Mouse (Mus musculus) adrenal gland, postnatal 0 days (tissue): Measurements from ENCODE around the gene Rsph3b. TPM values are rescaled to one million over a fixed set of nuclear protein-coding genes. Genes with fewer than 3 reads are reported as not detected.

Source experiments
- microRNA-seq: library from miRNA; unstranded; fragments of <30 nt; microRNA quantifications from one replicate; pipeline ENCODE4, GENCODE M21; 2016; ENCODE audit warnings: borderline replicate concordance; ENCODE audit not compliant: insufficient number of aligned reads
- polyA plus RNA-seq: library from polyadenylated mRNA; unstranded; fragments of >200 nt; fragmentation: Nextera tagmentation; extraction: Ambion mirVana; gene quantifications from 2 replicates; pipeline ENCODE4 v1.2.1, GENCODE M21; 2015

Gene Rsph3b
- 36.1 and 50.7 TPM in 2 replicates for polyA plus RNA-seq

GRCm38 (mm10) chr17:6947984-6948768 lies at the start of gene Rsph3b:
Gene Rsph3b, minus strand, starts transcription at chr17:6948682.

GRCm38 (mm10) chr17:6978287-6979248 lies 30.1 kb upstream of the Rsph3b start, which contains the start of gene Gm49721:
Gene Gm49721, plus strand, starts transcription at chr17:6978904.

GRCm38 (mm10) chr17:6970334-6970733 lies 21.9 kb upstream of the Rsph3b start, which contains the start of gene Rnaset2b:
Gene Rnaset2b, plus strand, starts transcription at chr17:6970634.

DNA sequence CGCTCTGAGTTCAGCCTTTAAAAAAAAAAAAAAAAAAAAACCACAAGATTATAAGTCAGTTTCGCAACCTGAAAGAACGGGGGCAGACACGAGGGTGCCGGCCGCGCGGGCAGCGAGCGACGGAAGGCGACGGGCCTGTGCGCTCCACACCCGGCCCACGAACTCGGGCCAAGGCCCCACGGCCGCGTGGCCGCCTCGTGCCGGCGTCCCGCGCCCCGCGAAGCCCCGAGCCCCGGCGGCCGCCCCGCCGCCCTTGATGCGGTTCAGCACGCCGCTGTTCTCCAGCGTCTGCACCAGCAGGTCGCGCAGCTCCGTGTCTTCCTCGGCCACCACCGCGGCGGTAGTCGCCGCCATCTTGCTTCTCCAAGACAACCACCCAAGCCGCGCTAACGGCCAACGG lies 12.3 kb upstream of the Rsph3b start, which contains the start of gene Tagap1:
Gene Tagap1, minus strand, starts transcription at position 381 of the 400 bp plus-strand sequence.

Small RNA genes within 50 kb of the gene (microRNA-seq; reads per million reads assigned to microRNA genes)
- gene Mir692-1 = not detected

Other genes with a start within 250 kb of the Rsph3b start
- gene Ezr, start 165.9 kb downstream of the Rsph3b start, polyA plus RNA-seq = 25.2 and 29.9 TPM in 2 replicates
- gene Tagap1, start 12.5 kb upstream of the Rsph3b start, polyA plus RNA-seq = 21.3 and 32.0 TPM in 2 replicates
- 407 and 596 TPM in 2 replicates for gene Rnaset2b, start 22.0 kb upstream of the Rsph3b start, polyA plus RNA-seq
- gene Gm49721, start 30.2 kb upstream of the Rsph3b start, polyA plus RNA-seq = 0.05 and 0.28 TPM in 2 replicates
- not detected in 2 replicates for gene Gm1604a, start 76.9 kb upstream of the Rsph3b start, polyA plus RNA-seq
- gene Rps6ka2, start 221.4 kb upstream of the Rsph3b start, polyA plus RNA-seq = 7.5 and 7.9 TPM in 2 replicates